Mouse (Mus musculus) CH12.LX (cell line): ENCODE results near the gene Pigo. TPM values are rescaled to one million over a fixed set of nuclear protein-coding genes. Genes with fewer than 3 reads are reported as not detected.

Experiments
- DNase-seq: peaks from one replicate; pipeline ENCODE4 v3.0.0-alpha.2; 2013; ENCODE audit errors: extremely low read depth
- H3K27ac ChIP-seq: 2 replicates; pipeline ENCODE4 v1.5.1; 2012; ENCODE audit warnings: low read depth, mild to moderate bottlenecking, control low read depth, moderate library complexity; ENCODE audit not compliant: insufficient read depth
- H3K27me3 ChIP-seq: replicated peaks from 2 replicates; pipeline ENCODE3; 2012; ENCODE audit warnings: inconsistent platforms
- H3K36me3 ChIP-seq, 2 experiments: replicated peaks in 1 of 2; 2 replicates each; pipeline versions ENCODE3 to v1.6.1; 2012; ENCODE audit warnings: inconsistent platforms in 1 of 2, low read length in 1 of 2, mild to moderate bottlenecking in 1 of 2, mixed read lengths in 1 of 2, moderate library complexity in 1 of 2; ENCODE audit not compliant: control insufficient read depth in 1 of 2, insufficient read depth in 1 of 2
- H3K4me1 ChIP-seq, 2 experiments: 2 replicates each; pipeline ENCODE4 v1.6.1; 2012; ENCODE audit warnings: inconsistent platforms in 1 of 2, moderate library complexity in 1 of 2; ENCODE audit not compliant: insufficient read depth in 2 of 2, control insufficient read depth in 1 of 2
- H3K4me2 ChIP-seq: 2 replicates; pipeline ENCODE4 v1.6.1; 2012; ENCODE audit warnings: low read depth, mild to moderate bottlenecking, control low read depth; ENCODE audit not compliant: poor library complexity, insufficient read depth, severe bottlenecking
- H3K4me3 ChIP-seq, 3 experiments: fragments of 150-350 bp in 1 of 3; sonication (generic) in 1 of 3; replicated peaks in 1 of 3; 2 replicates each; pipeline versions ENCODE3 to v1.5.1; 2011 to 2012; ENCODE audit warnings: low read depth in 2 of 3, low read length in 2 of 3, mild to moderate bottlenecking in 2 of 3, moderate library complexity in 2 of 3, control low read depth in 1 of 3, improper control_type of control experiment in 1 of 3, inconsistent platforms in 1 of 3, mixed read lengths in 1 of 3; ENCODE audit not compliant: poor library complexity in 1 of 3
- H3K79me2 ChIP-seq: replicated peaks from 2 replicates; pipeline ENCODE4 v1.6.1; 2012; ENCODE audit warnings: mild to moderate bottlenecking, moderate library complexity; ENCODE audit not compliant: control insufficient read depth, poor library complexity, insufficient read depth, severe bottlenecking; ENCODE audit errors: extremely low read depth
- H3K9ac ChIP-seq: 2 replicates; pipeline ENCODE4 v1.6.1; 2012; ENCODE audit warnings: low read depth, mild to moderate bottlenecking, control low read depth, moderate library complexity; ENCODE audit not compliant: insufficient read depth
- H3K9me3 ChIP-seq: replicated peaks from 2 replicates; pipeline ENCODE3; 2012; ENCODE audit warnings: low read length, inconsistent platforms, mixed read lengths
- BHLHE40 ChIP-seq: IDR thresholded peaks from 2 replicates; pipeline ENCODE4 v1.6.1; 2011; ENCODE audit warnings: mild to moderate bottlenecking, low read depth, low read length, improper control_type of control experiment
- CHD1 ChIP-seq: IDR thresholded peaks from 2 replicates; pipeline ENCODE4 v1.6.1; 2012; ENCODE audit warnings: low read depth, low read length, improper control_type of control experiment, inconsistent platforms
- CHD2 ChIP-seq: IDR thresholded peaks from 2 replicates; pipeline ENCODE4 v1.6.1; 2011; ENCODE audit warnings: low read length, improper control_type of control experiment
- CTCF ChIP-seq, 2 experiments: IDR thresholded peaks in 1 of 2; conservative IDR thresholded peaks in 1 of 2; 2 replicates each; pipeline ENCODE4 v1.5.1; 2011 to 2012; ENCODE audit warnings: low read depth in 2 of 2, low read length in 2 of 2, improper control_type of control experiment in 1 of 2, inconsistent platforms in 1 of 2, mild to moderate bottlenecking in 1 of 2, moderate library complexity in 1 of 2
- E2F4 ChIP-seq: IDR thresholded peaks from 2 replicates; pipeline ENCODE4 v1.6.1; 2011; ENCODE audit warnings: low read depth, low read length, improper control_type of control experiment; ENCODE audit not compliant: insufficient replicate concordance
- ELF1 ChIP-seq: IDR thresholded peaks from 2 replicates; pipeline ENCODE4 v1.6.1; 2014; ENCODE audit warnings: low read depth, mild to moderate bottlenecking, inconsistent platforms, low read length, improper control_type of control experiment
- EP300 ChIP-seq: IDR thresholded peaks from 2 replicates; pipeline ENCODE4 v1.6.1; 2011; ENCODE audit warnings: low read length, improper control_type of control experiment
- ETS1 ChIP-seq: conservative IDR thresholded peaks from 2 replicates; pipeline ENCODE4 v1.6.1; 2012; ENCODE audit warnings: low read depth, mild to moderate bottlenecking, inconsistent platforms, low read length, improper control_type of control experiment, moderate library complexity
- GABPA ChIP-seq: IDR thresholded peaks from 2 replicates; pipeline ENCODE4 v1.6.1; 2012; ENCODE audit warnings: low read depth, low read length, improper control_type of control experiment, inconsistent platforms; ENCODE audit not compliant: insufficient replicate concordance
- HCFC1 ChIP-seq: IDR thresholded peaks from 2 replicates; pipeline ENCODE4 v1.6.1; 2012; ENCODE audit warnings: low read depth, mild to moderate bottlenecking, inconsistent platforms, low read length, improper control_type of control experiment
- IRF4 ChIP-seq: IDR thresholded peaks from 2 replicates; pipeline ENCODE4 v1.6.1; 2014; ENCODE audit warnings: low read depth, mild to moderate bottlenecking, inconsistent platforms, low read length, improper control_type of control experiment
- JUN ChIP-seq: IDR thresholded peaks from 2 replicates; pipeline ENCODE4 v1.6.1; 2011; ENCODE audit warnings: low read depth, mild to moderate bottlenecking, low read length, improper control_type of control experiment, moderate library complexity; ENCODE audit not compliant: insufficient read depth
- JUND ChIP-seq: conservative IDR thresholded peaks from 2 replicates; pipeline ENCODE4 v1.6.1; 2011; ENCODE audit warnings: low read depth, low read length, improper control_type of control experiment
- KAT2A ChIP-seq: IDR thresholded peaks from 2 replicates; pipeline ENCODE4 v1.6.1; 2012; ENCODE audit warnings: low read length, improper control_type of control experiment, inconsistent platforms; ENCODE audit not compliant: insufficient replicate concordance
- MAFK ChIP-seq: IDR thresholded peaks from 2 replicates; pipeline ENCODE4 v1.6.1; 2011; ENCODE audit warnings: low read length, improper control_type of control experiment; ENCODE audit not compliant: insufficient replicate concordance
- MAX ChIP-seq: IDR thresholded peaks from 2 replicates; pipeline ENCODE4 v1.6.1; 2011; ENCODE audit warnings: low read length, improper control_type of control experiment
- MAZ ChIP-seq: IDR thresholded peaks from 2 replicates; pipeline ENCODE4 v1.6.1; 2012; ENCODE audit warnings: low read depth, mild to moderate bottlenecking, inconsistent platforms, low read length, improper control_type of control experiment, moderate library complexity
- MEF2A ChIP-seq: IDR thresholded peaks from 2 replicates; pipeline ENCODE4 v1.6.1; 2014; ENCODE audit warnings: low read depth, mild to moderate bottlenecking, inconsistent platforms, low read length, improper control_type of control experiment, borderline replicate concordance
- MXI1 ChIP-seq: IDR thresholded peaks from 2 replicates; pipeline ENCODE4 v1.6.1; 2011; ENCODE audit warnings: mild to moderate bottlenecking, low read depth, low read length, improper control_type of control experiment
- MYC ChIP-seq: IDR thresholded peaks from 2 replicates; pipeline ENCODE4 v1.6.1; 2011; ENCODE audit warnings: low read depth, mild to moderate bottlenecking, improper control_type of control experiment, low read length
- NELFE ChIP-seq: IDR thresholded peaks from 2 replicates; pipeline ENCODE4 v1.6.1; 2011; ENCODE audit warnings: low read depth, low read length, improper control_type of control experiment
- NRF1 ChIP-seq: IDR thresholded peaks from 2 replicates; pipeline ENCODE4 v1.6.1; 2014; ENCODE audit warnings: low read depth, mild to moderate bottlenecking, inconsistent platforms, low read length, improper control_type of control experiment, moderate library complexity
- PAX5 ChIP-seq: IDR thresholded peaks from 2 replicates; pipeline ENCODE4 v1.6.1; 2012; ENCODE audit warnings: low read length, inconsistent platforms, mixed read lengths
- POLR2A ChIP-seq: IDR thresholded peaks from 2 replicates; pipeline ENCODE4 v1.6.1; 2011; ENCODE audit warnings: low read depth, mild to moderate bottlenecking, improper control_type of control experiment, low read length
- POLR2AphosphoS2 ChIP-seq: IDR thresholded peaks from 2 replicates; pipeline ENCODE4 v1.6.1; 2011; ENCODE audit warnings: low read depth, low read length, improper control_type of control experiment
- RAD21 ChIP-seq: IDR thresholded peaks from 2 replicates; pipeline ENCODE4 v1.6.1; 2011; ENCODE audit warnings: low read depth, mild to moderate bottlenecking, low read length, improper control_type of control experiment, moderate library complexity
- RCOR1 ChIP-seq: conservative IDR thresholded peaks from 2 replicates; pipeline ENCODE4 v1.6.1; 2012; ENCODE audit warnings: low read depth, mild to moderate bottlenecking, inconsistent platforms, low read length, improper control_type of control experiment
- SIN3A ChIP-seq: IDR thresholded peaks from 2 replicates; pipeline ENCODE4 v1.6.1; 2012; ENCODE audit warnings: low read length, improper control_type of control experiment, inconsistent platforms
- SMC3 ChIP-seq: IDR thresholded peaks from 2 replicates; pipeline ENCODE4 v1.6.1; 2011; ENCODE audit warnings: low read depth, low read length, improper control_type of control experiment
- TBP ChIP-seq: conservative IDR thresholded peaks from 2 replicates; pipeline ENCODE4 v1.6.1; 2011; ENCODE audit warnings: low read depth, low read length, improper control_type of control experiment
- TCF12 ChIP-seq: IDR thresholded peaks from 2 replicates; pipeline ENCODE4 v1.6.1; 2014; ENCODE audit warnings: low read depth, mild to moderate bottlenecking, inconsistent platforms, low read length, improper control_type of control experiment
- UBTF ChIP-seq: IDR thresholded peaks from 2 replicates; pipeline ENCODE4 v1.6.1; 2012; ENCODE audit warnings: low read depth, mild to moderate bottlenecking, inconsistent platforms, low read length, improper control_type of control experiment, moderate library complexity
- USF1 ChIP-seq: IDR thresholded peaks from 2 replicates; pipeline ENCODE4 v1.6.1; 2014; ENCODE audit warnings: low read depth, mild to moderate bottlenecking, inconsistent platforms, low read length, improper control_type of control experiment
- USF2 ChIP-seq: conservative IDR thresholded peaks from 2 replicates; pipeline ENCODE4 v1.6.1; 2011; ENCODE audit warnings: low read depth, low read length, improper control_type of control experiment
- ZC3H11A ChIP-seq: IDR thresholded peaks from 2 replicates; pipeline ENCODE4 v1.6.1; 2012; ENCODE audit warnings: low read depth, mild to moderate bottlenecking, inconsistent platforms, low read length, improper control_type of control experiment
- ZKSCAN1 ChIP-seq: IDR thresholded peaks from 2 replicates; pipeline ENCODE4 v1.6.1; 2012; ENCODE audit warnings: low read depth, inconsistent platforms, low read length, improper control_type of control experiment, borderline replicate concordance
- ZMIZ1 ChIP-seq: IDR thresholded peaks from 2 replicates; pipeline ENCODE4 v1.6.1; 2012; ENCODE audit warnings: low read depth, mild to moderate bottlenecking, inconsistent platforms, low read length, improper control_type of control experiment
- ZNF384 ChIP-seq: IDR thresholded peaks from 2 replicates; pipeline ENCODE4 v1.6.1; 2012; ENCODE audit warnings: low read depth, low read length, improper control_type of control experiment, inconsistent platforms
- dilution Hi-C: fragments of 300-500 bp; cut with MboI; formaldehyde crosslinking; loops from 2 replicates; pipeline ENCODE4 v1.14.3; 2020; ENCODE audit warnings: low sequenced_read_pairs; ENCODE audit not compliant: extremely low pct_unique_long_range_greater_than_20kb, extremely low pct_ligation_motif_present
- in situ Hi-C: fragments of 300-500 bp; cut with MboI; formaldehyde crosslinking; loops from 3 replicates; pipeline ENCODE4 v1.14.3; 2019; ENCODE audit warnings: low sequenced_read_pairs, low pct_ligation_motif_present, low pct_unique_long_range_greater_than_20kb, mixed read lengths
- polyA plus RNA-seq: library from polyadenylated mRNA; unstranded; fragments of >175 nt; gene quantifications from 2 replicates; pipeline ENCODE4 v1.2.1, GENCODE M21; 2012; ENCODE audit warnings: low read depth; ENCODE audit not compliant: insufficient read length
- total RNA-seq, 2 experiments: library from RNA; depleted of rRNA; stranded (reverse); fragments of 300-350 nt in 1 of 2; fragments of >200 nt in 1 of 2; gene quantifications; 2 replicates each; pipeline ENCODE4 v1.2.3; 2012 to 2014

Pigo gene
- total and polyA plus RNA-seq, 3 experiments, result 8.0 to 19.4 (median 18.7) TPM

DNA sequence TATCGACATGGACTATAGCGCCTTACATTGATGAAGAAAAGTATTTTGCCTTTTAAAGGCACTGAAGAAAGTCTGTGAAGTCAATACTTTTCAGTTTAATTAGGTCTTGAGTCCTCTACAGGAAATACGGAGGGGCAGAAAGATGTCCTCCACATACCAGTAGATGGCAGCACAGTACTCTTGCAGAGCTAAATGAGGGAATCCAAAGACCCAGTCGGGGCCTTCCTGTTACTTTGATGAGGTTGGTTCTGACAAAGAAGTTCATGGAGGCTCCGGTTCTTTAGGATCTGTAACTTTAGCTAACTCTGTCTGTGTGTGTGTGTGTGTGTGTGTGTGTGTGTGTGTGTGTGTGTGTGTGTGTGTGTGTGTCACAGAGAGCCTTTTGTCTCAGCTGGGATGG, 21.6 kb upstream of the Pigo start:
- H3K27ac ChIP-seq, result no peak overlapping the region
- peak; percentile 87 for DNase-seq
- dilution Hi-C loops (no loop called here), in situ Hi-C loops (no loop called here)
- no peaks in the 10 kb centered on the region for H3K27me3 ChIP-seq
- H3K36me3 ChIP-seq, result no peaks in the 10 kb centered on the region
- no peak overlapping the region for H3K9ac ChIP-seq
- no peaks in the 10 kb centered on the region for H3K9me3 ChIP-seq
- peak overlapping the region; percentile 82; the same call in 1 of the 2 replicates for H3K4me2 ChIP-seq
- H3K4me1 ChIP-seq, result peaks cover 12 to 37% of the 10 kb centered on the region in 2 experiments
- H3K4me3 ChIP-seq, result no peak overlapping the region
- H3K79me2 ChIP-seq, result no peaks in the 10 kb centered on the region
- TF ChIP-seq JUN (no peak), USF2 (no peak), NELFE (peak; percentile 21; the same call in 1 of the 2 replicates), E2F4 (no peak), ZNF384 (no peak), SMC3 (peak; percentile 57), KAT2A (no peak), USF1 (no peak), ELF1 (peak; percentile 49), MYC (no peak; the same call in 1 of the 2 replicates), JUND (no peak), POLR2A (no peak), CHD1 (no peak), GABPA (no peak), MAZ (0 out of 2 replicates have a peak, but pooled peaks have one; percentile 46), UBTF (no peak), HCFC1 (0 out of 2 replicates have a peak, but pooled peaks have one; percentile 13), ETS1 (no peak), MAFK (no peak), MXI1 (no peak), CTCF (conservative IDR thresholded peaks at IDR 0.05 in 1 of 2, IDR thresholded peaks at IDR 0.05 in 1 of 2; ENCODE audit: low read depth in 2 of 2, low read length in 2 of 2) (peak; percentile 71 to 87), RCOR1 (no peak), PAX5 (no peak), POLR2AphosphoS2 (no peak), MAX (no peak), CHD2 (no peak), SIN3A (no peak), ZKSCAN1 (no peak), MEF2A (no peak), NRF1 (no peak), RAD21 (peak; percentile 87), ZMIZ1 (no peak), IRF4 (no peak), ZC3H11A (no peak), TBP (no peak), TCF12 (no peak), EP300 (no peak), BHLHE40 (peak; percentile 26; the same call in 1 of the 2 replicates)
- TF ChIP-seq, all 38 proteins: peak for 8
